Mouse (Mus musculus): ENCODE measurements at regions not wholly inside any gene's neighbourhood (a gene's known extent, or its start where the extent isn't known, plus 50 kb on each side); places are given as distances from the start of the nearest gene placed in this dataset.

GRCm38 (mm10) chr8:17594607-17595006 lies 1383.4 kb downstream of the Defb40 start:
- no peak for DNase-seq

- DNase-seq: no peak
These were observed 1387.9 kb downstream of the Defb40 start for GRCm38 (mm10) chr8:17590135-17590534.

GRCm38 (mm10) chr8:17588189-17588588 lies 1389.9 kb downstream of the Defb40 start:
- no peak for DNase-seq

- no peak for DNase-seq
These were observed 1390.7 kb downstream of the Defb40 start for GRCm38 (mm10) chr8:17587261-17587861.
